Mouse (Mus musculus): ENCODE results near the gene Lbr. TPM values are rescaled to one million over a fixed set of nuclear protein-coding genes. Genes with fewer than 3 reads are reported as not detected.

Gene Lbr
- polyA plus RNA-seq (2014; fragmentation: Nextera tagmentation; extraction: Ambion mirVana) = 155 and 159 TPM in 2 replicates

GRCm38 (mm10) chr1:181842781-181843180, at the start of gene Lbr:
TSS of gene Lbr (minus strand) at chr1:181843046.
- DNase-seq (ENCODE audit: low spot score) (no peak), ATAC-seq (ENCODE audit: insufficient read depth, low FRiP score, low TSS enrichment) (no peak)
- no peaks in the 10 kb centered on the region for H3K9me3 ChIP-seq (ENCODE audit: control insufficient read depth, low read length)
- H3K36me3 ChIP-seq (ENCODE audit: control insufficient read depth, insufficient read depth, low read length) = no peaks in the 10 kb centered on the region
- peak within 1 kb of the TSS; percentile 92 for H3K27ac ChIP-seq (ENCODE audit: low read depth, low read length)
- WGBS = 0% methylated on average over 14 of the region's 14 CpGs
- peak within 1 kb of the TSS; percentile 89 for H3K4me3 ChIP-seq (ENCODE audit: low read depth, low read length)
- H3K9ac ChIP-seq (ENCODE audit: low read length) = peak within 1 kb of the TSS; percentile 94
- peak within 1 kb of the TSS; percentile 62 for H3K4me2 ChIP-seq (ENCODE audit: low read depth)
- H3K27me3 ChIP-seq (ENCODE audit: control insufficient read depth, insufficient read depth, low read length) = no peaks in the 10 kb centered on the region
- H3K4me1 ChIP-seq (ENCODE audit: control insufficient read depth, insufficient read depth, low read length) = peaks cover 17% of the 10 kb centered on the region

DNA sequence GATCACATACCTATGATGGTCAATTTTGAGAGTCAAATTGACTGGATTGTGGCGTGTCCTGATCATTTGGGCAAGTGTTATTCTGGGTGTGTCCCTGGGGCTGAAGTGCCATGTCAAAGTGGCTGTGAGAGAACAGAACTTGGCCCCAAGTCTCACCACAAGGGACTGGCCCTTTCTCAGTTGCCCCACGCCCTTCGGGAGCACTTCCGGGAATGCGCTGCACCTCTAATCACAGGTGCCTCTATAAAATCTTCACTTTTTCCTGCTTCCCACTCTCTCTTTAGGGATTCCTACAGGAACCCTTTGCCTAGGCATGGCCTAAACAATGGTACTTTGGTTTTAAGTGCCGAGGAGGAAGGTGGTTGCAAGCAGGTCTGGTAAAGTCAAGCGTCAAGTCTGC, 46.8 kb upstream of the Lbr start:
- Histone ChIP-seq H3K4me1 (ENCODE audit: control insufficient read depth, insufficient read depth, low read length) (no peaks in the 10 kb centered on the region), H3K4me3 (ENCODE audit: low read depth, low read length) (no peak overlapping the region), H3K4me2 (ENCODE audit: low read depth) (no peak overlapping the region), H3K36me3 (ENCODE audit: control insufficient read depth, insufficient read depth, low read length) (no peaks in the 10 kb centered on the region), H3K27me3 (ENCODE audit: control insufficient read depth, insufficient read depth, low read length) (no peaks in the 10 kb centered on the region), H3K9ac (ENCODE audit: low read length) (no peak overlapping the region), H3K27ac (ENCODE audit: low read depth, low read length) (no peak overlapping the region), H3K9me3 (ENCODE audit: control insufficient read depth, low read length) (no peaks in the 10 kb centered on the region)
- 92% methylated on average over 7 of the region's 7 CpGs for WGBS
- ATAC-seq (ENCODE audit: insufficient read depth, low FRiP score, low TSS enrichment) (no peak), DNase-seq (ENCODE audit: low spot score) (no peak)

- Histone ChIP-seq H3K9me3 (ENCODE audit: control insufficient read depth, low read length) (no peaks in the 10 kb centered on the region), H3K4me3 (ENCODE audit: low read depth, low read length) (no peak overlapping the region), H3K27ac (ENCODE audit: low read depth, low read length) (no peak overlapping the region), H3K4me2 (ENCODE audit: low read depth) (0 out of 2 replicates have a peak overlapping the region, but pooled peaks have one; percentile 19), H3K27me3 (ENCODE audit: control insufficient read depth, insufficient read depth, low read length) (no peaks in the 10 kb centered on the region), H3K4me1 (ENCODE audit: control insufficient read depth, insufficient read depth, low read length) (no peaks in the 10 kb centered on the region), H3K9ac (ENCODE audit: low read length) (no peak overlapping the region), H3K36me3 (ENCODE audit: control insufficient read depth, insufficient read depth, low read length) (no peaks in the 10 kb centered on the region)
- ATAC-seq (ENCODE audit: insufficient read depth, low FRiP score, low TSS enrichment) (peak; percentile 67), DNase-seq (ENCODE audit: low spot score) (peak; percentile 92)
- 7% methylated on average over 11 of the region's 11 CpGs for WGBS
Observed at GRCm38 (mm10) chr1:181888801-181889200, 46.0 kb upstream of the Lbr start.

DNA sequence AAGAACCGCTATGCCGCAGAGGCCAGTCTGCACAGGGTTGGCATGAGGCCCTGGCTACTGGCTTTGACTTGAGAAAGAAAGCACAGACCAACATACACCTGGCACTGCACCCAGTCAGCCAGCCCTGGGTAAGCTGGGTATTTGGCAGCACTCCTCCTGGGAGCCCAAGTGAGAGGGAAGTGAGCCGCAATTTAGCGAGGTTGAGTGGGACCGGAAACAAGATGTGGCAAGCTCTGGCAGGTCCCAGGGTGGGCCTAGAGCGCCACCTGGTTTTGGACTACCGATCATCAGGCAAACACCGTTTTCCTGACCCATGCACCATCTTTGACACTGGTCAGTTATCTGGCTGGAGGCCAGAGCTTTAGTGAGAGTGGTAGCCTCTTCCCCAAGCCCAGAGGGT, 38.7 kb upstream of the Lbr start:
- Histone ChIP-seq H3K36me3 (ENCODE audit: control insufficient read depth, insufficient read depth, low read length) (no peaks in the 10 kb centered on the region), H3K4me2 (ENCODE audit: low read depth) (no peak overlapping the region), H3K4me1 (ENCODE audit: control insufficient read depth, insufficient read depth, low read length) (no peaks in the 10 kb centered on the region), H3K27ac (ENCODE audit: low read depth, low read length) (0 out of 2 replicates have a peak overlapping the region, but pooled peaks have one; percentile 14), H3K4me3 (ENCODE audit: low read depth, low read length) (no peak overlapping the region), H3K27me3 (ENCODE audit: control insufficient read depth, insufficient read depth, low read length) (no peaks in the 10 kb centered on the region), H3K9ac (ENCODE audit: low read length) (no peak overlapping the region), H3K9me3 (ENCODE audit: control insufficient read depth, low read length) (no peaks in the 10 kb centered on the region)
- DNase-seq (ENCODE audit: low spot score) = peak; percentile 56
- ATAC-seq (ENCODE audit: insufficient read depth, low FRiP score, low TSS enrichment) = no peak
- 41% methylated on average over 8 of the region's 8 CpGs for WGBS

GRCm38 (mm10) chr1:181880752-181881325, 38.0 kb upstream of the Lbr start:
- Histone ChIP-seq H3K9ac (ENCODE audit: low read length) (no peak overlapping the region), H3K27me3 (ENCODE audit: control insufficient read depth, insufficient read depth, low read length) (no peaks in the 10 kb centered on the region), H3K4me2 (ENCODE audit: low read depth) (no peak overlapping the region), H3K27ac (ENCODE audit: low read depth, low read length) (no peak overlapping the region), H3K4me3 (ENCODE audit: low read depth, low read length) (no peak overlapping the region), H3K4me1 (ENCODE audit: control insufficient read depth, insufficient read depth, low read length) (no peaks in the 10 kb centered on the region), H3K9me3 (ENCODE audit: control insufficient read depth, low read length) (no peaks in the 10 kb centered on the region), H3K36me3 (ENCODE audit: control insufficient read depth, insufficient read depth, low read length) (no peaks in the 10 kb centered on the region)
- DNase-seq (ENCODE audit: low spot score) (no peak), ATAC-seq (ENCODE audit: insufficient read depth, low FRiP score, low TSS enrichment) (no peak)
- 57% methylated on average over 15 of the region's 15 CpGs for WGBS

DNA sequence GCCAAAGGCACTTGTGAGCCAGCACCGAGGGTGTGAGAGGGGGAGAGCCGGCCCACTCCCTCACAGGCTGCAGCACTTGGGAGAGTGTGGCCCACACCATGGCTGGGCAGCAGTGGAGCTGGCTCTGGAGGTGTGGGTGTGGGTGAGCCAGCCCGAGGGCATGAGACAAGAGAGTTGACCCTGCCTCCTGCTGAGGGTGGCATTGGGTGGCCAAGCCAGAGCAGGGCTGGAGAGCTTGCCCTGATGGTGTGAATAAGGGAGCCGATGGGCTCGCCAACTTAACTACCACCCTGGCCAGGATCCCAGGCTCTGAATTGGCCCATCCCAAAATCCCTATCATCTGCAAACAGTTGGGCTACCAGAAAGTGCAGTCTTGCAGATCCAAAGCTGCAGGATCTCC, 35.6 kb upstream of the Lbr start:
- WGBS = 82% methylated on average over 5 of the region's 5 CpGs
- no peak for ATAC-seq (ENCODE audit: insufficient read depth, low FRiP score, low TSS enrichment)

DNA sequence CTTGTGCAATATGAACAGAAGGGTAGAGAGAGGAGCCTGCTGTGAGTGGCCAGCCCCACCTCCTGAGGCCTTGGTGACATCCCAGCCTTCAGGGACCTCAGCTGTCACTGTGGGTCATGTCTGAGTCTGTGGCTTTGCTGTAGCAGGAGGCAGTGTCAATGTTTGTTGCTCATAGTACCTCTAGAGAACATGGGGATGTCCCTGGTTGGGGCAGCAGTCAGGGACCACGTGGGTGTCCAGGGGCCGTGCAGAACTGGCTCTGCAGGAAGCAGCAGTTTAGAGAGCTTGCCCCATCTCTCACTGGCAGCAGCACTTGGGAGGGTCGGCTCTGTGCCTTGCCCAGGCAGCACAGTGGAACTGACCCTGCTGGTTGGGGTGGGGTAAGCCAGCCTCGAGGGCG, 34.2 kb upstream of the Lbr start:
- WGBS = 58% methylated on average over 5 of the region's 5 CpGs
- Histone ChIP-seq H3K9me3 (ENCODE audit: control insufficient read depth, low read length) (no peaks in the 10 kb centered on the region), H3K4me1 (ENCODE audit: control insufficient read depth, insufficient read depth, low read length) (no peaks in the 10 kb centered on the region), H3K27me3 (ENCODE audit: control insufficient read depth, insufficient read depth, low read length) (no peaks in the 10 kb centered on the region), H3K4me2 (ENCODE audit: low read depth) (no peak overlapping the region), H3K36me3 (ENCODE audit: control insufficient read depth, insufficient read depth, low read length) (no peaks in the 10 kb centered on the region), H3K27ac (ENCODE audit: low read depth, low read length) (no peak overlapping the region), H3K9ac (ENCODE audit: low read length) (no peak overlapping the region), H3K4me3 (ENCODE audit: low read depth, low read length) (no peak overlapping the region)
- no peak for ATAC-seq (ENCODE audit: insufficient read depth, low FRiP score, low TSS enrichment)
- DNase-seq (ENCODE audit: low spot score) = no peak

More for the DNA sequence above, 35.6 kb upstream of the Lbr start:
- Histone ChIP-seq H3K4me1 (ENCODE audit: control insufficient read depth, insufficient read depth, low read length) (no peaks in the 10 kb centered on the region), H3K9ac (ENCODE audit: low read length) (no peak overlapping the region), H3K27ac (ENCODE audit: low read depth, low read length) (no peak overlapping the region), H3K4me3 (ENCODE audit: low read depth, low read length) (no peak overlapping the region), H3K36me3 (ENCODE audit: control insufficient read depth, insufficient read depth, low read length) (no peaks in the 10 kb centered on the region), H3K9me3 (ENCODE audit: control insufficient read depth, low read length) (no peaks in the 10 kb centered on the region), H3K27me3 (ENCODE audit: control insufficient read depth, insufficient read depth, low read length) (no peaks in the 10 kb centered on the region), H3K4me2 (ENCODE audit: low read depth) (no peak overlapping the region)
- DNase-seq (ENCODE audit: low spot score) = no peak

- H3K4me1 ChIP-seq (ENCODE audit: control insufficient read depth, insufficient read depth, low read length) = no peaks in the 10 kb centered on the region
- DNase-seq (ENCODE audit: low spot score) = no peak
- no peak overlapping the region for H3K4me3 ChIP-seq (ENCODE audit: low read depth, low read length)
- ATAC-seq (ENCODE audit: insufficient read depth, low FRiP score, low TSS enrichment) = no peak
- no peak overlapping the region for H3K27ac ChIP-seq (ENCODE audit: low read depth, low read length)
- no peaks in the 10 kb centered on the region for H3K36me3 ChIP-seq (ENCODE audit: control insufficient read depth, insufficient read depth, low read length)
- no peak overlapping the region for H3K4me2 ChIP-seq (ENCODE audit: low read depth)
- WGBS = 73% methylated on average over 3 of the region's 3 CpGs
- no peak overlapping the region for H3K9ac ChIP-seq (ENCODE audit: low read length)
- H3K27me3 ChIP-seq (ENCODE audit: control insufficient read depth, insufficient read depth, low read length) = no peaks in the 10 kb centered on the region
- H3K9me3 ChIP-seq (ENCODE audit: control insufficient read depth, low read length) = no peaks in the 10 kb centered on the region
Observed at GRCm38 (mm10) chr1:181876656-181877055, 33.8 kb upstream of the Lbr start.

GRCm38 (mm10) chr1:181873086-181873920, 30.5 kb upstream of the Lbr start:
- no peaks in the 10 kb centered on the region for H3K9me3 ChIP-seq (ENCODE audit: control insufficient read depth, low read length)
- DNase-seq (ENCODE audit: low spot score) = no peak
- H3K9ac ChIP-seq (ENCODE audit: low read length) = no peak overlapping the region
- H3K4me1 ChIP-seq (ENCODE audit: control insufficient read depth, insufficient read depth, low read length) = no peaks in the 10 kb centered on the region
- ATAC-seq (ENCODE audit: insufficient read depth, low FRiP score, low TSS enrichment) = no peak
- WGBS = 84% methylated on average over 9 of the region's 9 CpGs
- H3K36me3 ChIP-seq (ENCODE audit: control insufficient read depth, insufficient read depth, low read length) = no peaks in the 10 kb centered on the region
- H3K4me3 ChIP-seq (ENCODE audit: low read depth, low read length) = no peak overlapping the region
- no peak overlapping the region for H3K4me2 ChIP-seq (ENCODE audit: low read depth)
- no peak overlapping the region for H3K27ac ChIP-seq (ENCODE audit: low read depth, low read length)
- H3K27me3 ChIP-seq (ENCODE audit: control insufficient read depth, insufficient read depth, low read length) = no peaks in the 10 kb centered on the region

Measured in neural tube, embryonic 11.5 days (tissue).